ENCODE assay signal across 8 mouse cellular contexts in the genomic region with DNA sequence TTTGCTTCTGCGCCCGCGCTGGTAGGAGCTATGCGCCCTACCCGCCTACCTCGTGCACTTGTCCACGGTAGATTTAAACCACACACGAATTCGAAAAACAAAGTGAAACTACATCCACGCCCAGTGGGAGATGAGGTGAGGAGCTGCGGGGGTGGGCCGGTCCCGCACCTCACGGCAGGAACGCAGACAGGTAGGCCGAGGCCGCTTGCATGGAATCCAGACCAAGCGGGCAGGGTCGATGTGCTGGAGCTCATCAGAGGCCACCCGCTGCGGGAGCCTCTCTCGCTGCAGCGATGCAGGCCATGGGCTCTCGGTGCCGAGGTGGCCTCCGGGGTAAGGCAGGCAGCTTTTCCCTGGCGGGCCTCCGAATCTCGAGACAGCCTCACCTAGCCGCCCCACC. TPM values are rescaled to one million over a fixed set of nuclear protein-coding genes. Genes with fewer than 3 reads are reported as not detected.
DNase-seq lines count a peak whose midpoint lies in the region; ATAC-seq and TF ChIP-seq lines count a peak whose summit lies in the region.

No protein-coding gene starts in this region.

- H3K9ac ChIP-seq in neural tube, embryonic 12.5 days: peak overlapping the region; percentile 54

- H3K36me3 ChIP-seq in neural tube, embryonic 12.5 days: no peaks in the 10 kb centered on the region

- no peaks in the 10 kb centered on the region for H3K9me3 ChIP-seq in neural tube, embryonic 12.5 days

- H3K27ac ChIP-seq in embryonic fibroblast, embryonic 13.5 days (ENCODE audit: insufficient read depth, low read length): no peak overlapping the region
- no peak overlapping the region for H3K27ac ChIP-seq in neural tube, embryonic 12.5 days

- H3K4me1 ChIP-seq in embryonic fibroblast, embryonic 13.5 days (ENCODE audit: control insufficient read depth, insufficient read depth, low read length): peaks cover 2% of the 10 kb centered on the region; the same call in 1 of the 2 replicates
- peaks cover 42% of the 10 kb centered on the region for H3K4me1 ChIP-seq in neural tube, embryonic 12.5 days

- DNase-seq in layer of hippocampus, adult 11-12 months (ENCODE audit: low spot score): peak; percentile 16
- DNase-seq in layer of hippocampus, postnatal 36 days: no peak
- peak; percentile 79 for DNase-seq in cerebellum, adult 11-12 months
- peak; percentile 13 for DNase-seq in kidney, postnatal 10 days
- DNase-seq in Muller cell, postnatal 12 days (ENCODE audit: inconsistent ontology term): no peak
- DNase-seq in urinary bladder, postnatal 14 days (ENCODE audit: low spot score): no peak

- peak overlapping the region; percentile 7 for H3K4me3 ChIP-seq in embryonic fibroblast, embryonic 13.5 days (ENCODE audit: insufficient read depth, low read length)
- peak overlapping the region; percentile 58 for H3K4me3 ChIP-seq in neural tube, embryonic 12.5 days

- ATAC-seq in neural tube, embryonic 12.5 days (ENCODE audit: low FRiP score, low read depth): no peak

- peaks cover 62% of the 10 kb centered on the region for H3K27me3 ChIP-seq in neural tube, embryonic 12.5 days (replicated peaks)

- TF ChIP-seq POLR2A in embryonic fibroblast, embryonic 13.5 days (IDR thresholded peaks at IDR 0.05; ENCODE audit: low read depth, low read length): no peak

- peak overlapping the region; percentile 95 for H3K4me2 ChIP-seq in neural tube, embryonic 12.5 days (replicated peaks)

- WGBS in neural tube, embryonic 12.5 days: 1% methylated on average over 30 of the region's 30 CpGs

- no peak for TF ChIP-seq CTCF in embryonic fibroblast, embryonic 13.5 days (IDR thresholded peaks at IDR 0.05; ENCODE audit: borderline replicate concordance, insufficient read depth, low read length)

RNA-seq across cellular contexts. Expression of a gene that starts 0.9 kb away (rescaled TPM):
- total RNA-seq in layer of hippocampus, postnatal 36 days (2021): 1 to 10 TPM; 3.4 to 4.0 TPM
- polyA plus RNA-seq in embryonic fibroblast, embryonic 13.5 days (2011; ENCODE audit: insufficient read length, low read depth, missing spikeins): 0.91 and 0.97 TPM in 2 replicates
- polyA plus RNA-seq in neural tube, embryonic 12.5 days (2016; fragmentation: Nextera tagmentation; extraction: Ambion mirVana): 14.1 and 14.7 TPM in 2 replicates

Comparison
In these comparisons a context has a peak if more than half of its experiments do, and no peak if none do; other contexts are left out.
1. DNase-seq: peak in layer of hippocampus, adult 11-12 months (single experiment), cerebellum, adult 11-12 months (single experiment) and kidney, postnatal 10 days (single experiment); none in layer of hippocampus, postnatal 36 days (0 of 2), Muller cell, postnatal 12 days (single experiment) and urinary bladder, postnatal 14 days (single experiment).